Mouse (Mus musculus): ENCODE data around the gene Ankrd63.

Gene Ankrd63

DNA sequence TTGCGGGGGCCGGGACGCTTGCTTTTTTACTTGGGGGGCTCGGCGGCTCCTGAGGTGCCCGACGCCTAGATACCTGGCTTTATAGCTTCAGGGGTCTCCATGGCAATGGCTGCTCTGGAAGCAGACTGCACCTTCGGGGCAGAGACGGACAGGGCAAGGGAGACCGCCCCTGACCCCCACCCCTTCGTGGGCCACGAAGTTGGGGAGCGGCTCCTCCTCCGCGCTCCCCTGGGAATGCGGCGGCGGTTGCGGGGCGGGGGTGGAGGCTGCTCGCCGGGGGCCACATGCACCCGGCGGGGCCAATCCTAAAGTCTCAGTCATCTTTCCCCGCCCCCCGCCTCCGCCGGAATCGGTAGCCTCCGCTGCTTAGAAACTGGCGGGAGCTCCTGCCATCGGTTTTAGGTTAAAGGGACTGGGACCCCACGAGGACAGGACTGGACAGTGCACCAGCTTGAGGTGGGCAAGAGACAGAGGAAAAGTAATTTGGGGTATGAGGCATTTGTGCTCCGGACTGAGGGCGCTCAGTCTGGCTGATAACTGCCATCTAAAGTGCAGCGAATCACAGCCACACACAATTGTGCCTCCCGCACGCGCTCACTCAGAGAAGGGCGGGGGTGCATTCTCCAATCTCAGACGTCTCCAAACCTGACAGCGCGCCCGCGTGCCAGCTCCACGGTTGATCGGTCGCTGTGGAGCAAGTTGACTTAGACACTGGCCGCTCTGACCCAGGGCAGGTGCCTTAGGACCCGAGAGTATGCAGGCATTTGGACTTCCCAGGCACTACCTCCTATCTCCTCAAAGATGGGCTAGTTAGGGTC, at the start of gene Ankrd63:
Gene Ankrd63 (minus strand): TSS at position 51 of the 818 bp plus-strand sequence.
- DNase-seq (ENCODE audit: inconsistent ontology term) = peak; percentile 55

DNA sequence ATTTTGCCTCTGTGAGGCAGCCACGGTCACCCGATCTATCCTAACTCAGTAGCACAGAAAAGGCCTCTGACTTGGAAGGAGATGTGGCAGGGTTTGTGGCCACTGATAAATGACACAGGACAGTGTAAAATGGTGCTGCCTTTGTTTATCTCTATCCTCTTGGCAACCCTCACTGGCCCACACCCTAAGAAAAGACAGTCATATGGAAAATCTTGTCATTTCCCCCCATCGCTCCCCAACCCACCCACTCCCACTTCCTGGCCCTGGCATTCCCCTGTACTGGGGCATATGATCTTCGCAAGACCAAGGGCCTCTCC, 49.0 kb upstream of the Ankrd63 start:
- no peak for DNase-seq (ENCODE audit: inconsistent ontology term)

DNA sequence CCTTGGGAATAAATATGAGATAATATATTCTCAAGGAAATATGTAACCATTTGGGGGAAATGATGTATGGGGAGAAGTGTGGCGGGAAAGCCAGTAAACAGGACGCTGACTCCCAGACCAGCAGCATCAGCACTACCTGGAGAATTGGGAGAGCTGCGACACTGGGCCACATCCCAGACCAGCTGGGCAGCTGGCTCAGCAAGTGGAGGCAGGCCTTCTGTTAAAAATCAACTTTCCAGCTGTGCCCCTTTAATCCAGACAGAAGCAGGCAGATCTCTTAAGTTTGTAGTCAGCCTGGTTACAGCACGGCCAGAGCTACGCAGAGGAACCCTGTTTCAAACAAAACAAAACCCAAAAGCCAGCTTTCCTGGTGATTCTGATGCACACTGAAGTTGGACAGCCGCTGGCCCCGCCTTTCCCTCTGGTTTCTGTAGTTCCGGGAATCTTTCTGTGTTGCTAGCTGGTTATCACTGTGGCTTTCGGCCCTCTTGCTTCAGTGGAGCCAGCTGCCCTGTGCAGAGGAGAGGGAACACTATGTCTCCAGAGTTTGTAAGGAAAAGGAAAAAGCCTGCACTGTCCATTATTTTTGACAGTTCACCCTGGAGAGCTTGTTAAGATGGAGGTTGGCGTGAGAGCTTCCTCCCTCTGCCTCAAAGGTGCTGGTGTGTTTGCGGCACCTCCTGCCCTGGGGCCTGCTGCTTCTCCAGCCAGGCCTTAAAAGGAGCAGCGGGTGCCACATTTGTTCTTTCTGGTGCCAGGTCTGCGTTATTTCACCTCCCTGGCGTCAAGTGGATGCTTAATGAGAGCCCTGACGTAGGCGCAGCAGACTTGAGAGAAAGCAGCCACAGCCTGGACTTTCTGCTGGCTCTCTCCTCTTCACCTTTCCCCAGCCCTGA, 48.4 kb upstream of the Ankrd63 start:
- peak; percentile 58 for DNase-seq (ENCODE audit: inconsistent ontology term)

DNA sequence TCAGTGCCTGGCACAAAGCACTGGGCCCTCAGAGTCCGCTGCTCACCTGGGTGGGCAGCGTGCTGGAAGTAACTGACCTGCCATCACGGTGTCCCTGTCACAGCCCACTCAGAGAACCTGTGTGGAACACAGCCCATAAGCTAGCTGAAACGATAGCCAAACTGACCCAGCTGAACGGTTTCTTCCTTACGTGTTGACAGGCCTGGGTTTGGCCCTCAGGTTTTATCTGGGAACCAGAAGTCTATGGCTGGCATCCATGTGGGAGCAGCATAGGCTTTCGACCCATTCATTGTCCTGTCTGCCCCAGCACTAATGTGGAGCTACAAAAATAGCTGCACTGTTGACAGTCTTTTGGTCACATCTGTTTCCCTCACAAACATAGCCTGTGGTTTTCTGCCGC, 46.7 kb upstream of the Ankrd63 start:
- no peak for DNase-seq (ENCODE audit: inconsistent ontology term)

DNA sequence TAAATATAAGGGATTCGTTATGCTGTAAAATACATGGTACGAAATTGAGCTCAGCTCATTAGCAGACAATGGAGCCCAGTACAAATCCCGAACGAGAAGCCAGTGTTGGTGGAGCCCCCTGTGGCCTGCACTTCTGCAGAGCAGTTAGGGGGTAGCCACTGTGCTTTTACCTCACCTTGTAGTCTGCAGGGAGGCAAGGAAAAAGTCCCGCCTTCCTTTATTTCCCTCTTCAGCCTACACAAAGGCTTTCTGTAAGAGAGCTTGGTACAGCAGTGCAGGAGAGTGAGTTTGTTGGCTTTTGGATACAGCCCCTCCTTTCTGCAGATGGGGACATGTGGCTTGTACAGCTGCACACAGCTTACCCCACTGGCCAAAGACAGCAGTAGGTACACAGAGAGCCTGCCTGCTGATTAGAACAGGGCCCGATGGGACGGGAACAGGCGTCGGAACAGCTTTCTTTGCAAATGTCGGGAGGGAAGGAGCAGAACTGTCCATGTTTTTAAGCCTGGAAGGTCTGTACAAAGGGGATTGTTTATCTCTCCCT, 45.6 kb upstream of the Ankrd63 start:
- no peak for DNase-seq (ENCODE audit: inconsistent ontology term)

DNA sequence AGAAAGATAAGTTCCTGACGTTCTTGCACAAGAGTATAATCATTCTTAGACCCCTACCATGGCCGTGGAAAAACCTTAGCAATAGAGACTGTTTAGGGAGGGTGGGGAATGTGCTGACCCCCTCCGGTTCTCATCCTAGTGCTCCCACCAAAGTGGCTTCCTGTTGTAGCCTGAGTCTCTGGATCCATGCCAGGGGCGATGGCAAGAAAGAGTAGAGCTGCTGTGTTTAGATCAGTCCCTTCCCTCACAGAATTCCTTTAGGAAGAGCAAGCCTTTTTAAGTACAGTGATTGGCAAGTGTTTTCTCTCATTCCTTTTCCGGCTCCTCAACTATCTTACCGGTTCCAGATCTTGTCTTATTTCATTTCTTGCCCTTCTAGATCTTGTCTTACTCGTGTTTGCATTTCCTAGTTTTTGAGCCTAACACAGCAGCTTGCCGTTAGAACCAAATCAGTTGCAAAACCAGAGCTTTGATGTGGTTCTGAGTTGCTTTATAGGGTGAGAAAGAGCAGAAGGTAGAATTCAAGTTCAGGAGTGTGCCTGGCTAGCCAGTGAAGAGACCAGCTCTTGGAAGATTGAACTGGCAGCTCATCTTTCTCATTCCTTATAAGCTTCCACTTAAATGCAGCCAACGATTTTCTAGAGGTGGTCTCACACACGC, 43.7 kb upstream of the Ankrd63 start:
- peak; percentile 44 for DNase-seq (ENCODE audit: inconsistent ontology term)

DNA sequence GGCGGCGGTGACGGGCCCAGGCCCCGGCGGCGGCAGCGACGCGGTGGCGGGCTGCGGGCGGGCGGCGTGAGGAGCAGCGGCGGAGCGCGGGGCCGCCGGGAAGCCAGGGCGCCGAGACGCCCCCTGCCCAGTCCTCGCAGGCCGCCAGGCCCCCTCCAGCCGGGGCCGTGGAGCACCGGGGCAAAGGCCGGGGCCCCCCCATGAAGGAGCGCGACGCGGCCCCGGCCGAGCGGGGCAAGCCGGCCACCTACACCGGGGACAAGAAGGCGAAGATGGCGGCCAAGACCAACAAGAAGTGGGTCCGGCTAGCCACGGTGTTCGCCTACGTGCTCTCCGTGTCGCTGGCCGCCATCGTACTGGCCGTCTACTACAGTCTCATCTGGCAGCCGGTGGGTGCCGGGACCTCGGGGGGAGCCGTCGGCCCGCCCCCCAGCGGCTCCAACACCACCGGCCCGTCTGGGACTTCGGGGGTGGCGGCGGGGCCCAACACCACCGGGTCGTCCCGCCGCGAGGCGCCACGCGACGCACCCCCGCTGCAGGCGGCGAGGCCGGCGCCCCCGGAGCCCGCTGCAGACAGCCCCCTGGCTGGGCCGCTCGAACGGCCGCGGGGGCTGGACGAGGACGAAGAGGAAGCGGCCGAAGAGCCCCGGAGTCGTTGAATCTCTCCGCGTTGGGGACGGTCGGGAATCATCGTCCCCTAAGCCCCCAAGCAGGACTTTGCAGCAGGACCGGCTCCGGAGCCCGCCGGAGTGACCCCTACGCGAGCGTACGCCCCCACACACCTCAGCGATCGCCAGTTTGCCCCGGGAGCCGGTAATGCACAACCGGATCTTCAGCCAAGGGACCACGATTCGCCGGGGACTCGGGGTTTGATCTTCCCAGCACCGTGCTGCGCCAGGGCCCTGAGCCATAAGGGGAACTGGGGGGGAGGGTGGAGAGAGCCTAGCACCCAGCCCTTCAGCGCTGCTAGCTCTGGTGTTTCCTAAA, 42.4 kb upstream of the Ankrd63 start:
- peak; percentile 41 for DNase-seq (ENCODE audit: inconsistent ontology term)

DNA sequence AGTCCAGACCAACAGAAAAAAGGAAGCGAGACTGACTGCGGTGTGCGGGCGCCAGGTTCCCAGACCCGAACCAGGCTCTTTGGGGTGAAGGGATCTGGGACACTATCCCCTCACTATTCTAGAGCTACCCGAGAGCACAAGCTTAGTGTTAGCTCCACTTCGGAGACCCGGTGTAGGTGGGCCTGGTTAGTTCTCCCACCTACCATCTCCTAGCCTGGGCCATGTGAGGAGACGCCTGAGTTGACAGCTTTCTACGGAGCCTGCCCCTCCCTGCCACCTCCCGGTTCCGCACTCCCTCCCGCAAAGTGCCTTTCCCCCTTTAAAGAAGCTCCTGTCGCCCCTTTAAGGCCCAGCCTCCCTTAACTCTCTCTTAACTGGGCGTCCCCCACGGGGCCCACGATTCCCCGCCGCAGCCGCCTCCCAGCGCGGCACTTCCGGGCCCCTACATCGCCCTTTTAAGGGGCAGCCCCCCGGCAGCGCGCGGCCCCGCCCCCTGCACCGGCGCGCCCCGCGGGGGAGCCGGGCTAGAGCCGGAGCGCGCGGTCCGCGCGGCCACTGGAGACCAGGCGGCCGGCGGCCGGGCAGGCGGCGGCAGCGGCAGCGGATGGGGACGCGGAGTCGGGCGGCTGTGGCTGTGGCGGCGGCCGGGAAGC, 41.6 kb upstream of the Ankrd63 start, which contains the start of gene Inafm2:
Gene Inafm2 (plus strand): TSS at position 527 of the 653 bp plus-strand sequence.
- DNase-seq (ENCODE audit: inconsistent ontology term) = peak; percentile 97

DNA sequence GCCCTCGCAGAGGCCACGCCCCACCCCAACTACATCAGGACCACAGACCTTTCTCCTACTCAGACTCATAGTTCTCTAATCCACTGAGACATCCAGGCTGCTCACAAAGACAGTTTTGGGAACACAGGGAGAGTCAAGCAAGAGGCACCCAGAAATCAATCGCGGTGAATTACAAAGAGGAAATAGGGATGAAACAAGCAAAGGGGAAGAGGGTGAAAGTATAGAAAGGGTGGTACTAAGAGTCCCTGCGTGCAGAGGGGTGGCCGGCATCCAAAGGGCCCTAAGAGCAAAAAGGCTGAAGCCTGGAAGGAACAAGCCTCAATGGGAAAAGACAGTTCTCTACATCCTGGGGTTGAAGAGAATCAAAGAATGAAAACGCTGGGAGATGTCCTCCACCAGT, 40.9 kb upstream of the Ankrd63 start:
- no peak for DNase-seq (ENCODE audit: inconsistent ontology term)

DNA sequence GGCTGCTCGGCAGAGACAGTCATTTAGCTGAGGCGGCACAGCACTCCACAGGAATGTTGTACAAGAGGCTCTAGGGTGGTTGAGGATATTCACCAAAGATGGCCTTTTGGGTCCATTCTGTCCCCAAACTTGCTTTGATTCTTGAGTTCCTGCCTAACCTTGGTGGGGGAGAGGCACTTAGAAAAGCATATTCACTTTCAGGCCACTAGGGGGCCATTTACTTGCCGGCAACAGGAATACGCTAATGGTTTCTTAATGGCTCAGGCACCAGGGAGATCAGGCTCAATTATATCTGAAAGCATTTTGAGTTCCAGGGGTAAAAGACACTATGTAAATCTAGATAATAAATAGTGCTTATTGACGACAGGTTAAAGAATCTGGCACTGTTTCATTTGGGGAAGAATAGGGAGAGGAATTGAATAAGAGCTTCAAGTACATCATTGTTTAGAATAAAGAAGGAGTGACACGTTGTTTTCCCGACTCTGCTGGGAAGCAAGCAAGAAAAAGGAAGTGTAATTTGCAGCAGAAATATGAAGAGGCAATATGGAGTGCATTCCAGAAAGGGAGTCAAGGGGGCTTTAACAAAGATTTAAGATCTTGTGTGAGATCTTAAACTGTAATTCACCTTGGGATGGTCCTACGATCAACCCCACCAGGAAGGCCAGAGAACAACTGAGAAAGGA, 39.6 kb upstream of the Ankrd63 start:
- peak; percentile 42 for DNase-seq (ENCODE audit: inconsistent ontology term)

DNA sequence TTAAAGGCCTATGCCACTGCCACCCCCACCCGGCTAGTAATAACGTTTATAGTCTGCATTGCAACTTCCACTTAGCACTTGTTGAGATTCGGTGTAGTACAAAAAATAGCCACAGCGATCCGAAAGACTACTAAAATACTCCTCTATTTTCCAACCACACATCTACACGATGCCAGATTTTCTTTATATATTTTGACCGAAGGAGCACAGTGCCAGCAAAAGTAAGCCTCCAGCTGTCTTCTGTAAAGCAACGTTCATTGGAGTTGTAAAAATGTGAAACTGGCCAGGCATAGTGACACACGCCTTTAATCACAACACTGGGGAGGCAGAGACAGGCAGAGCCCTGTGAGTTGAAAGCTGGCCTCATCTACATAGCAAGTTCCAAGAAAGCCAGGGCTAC, 37.4 kb upstream of the Ankrd63 start:
- DNase-seq (ENCODE audit: inconsistent ontology term) = no peak

DNA sequence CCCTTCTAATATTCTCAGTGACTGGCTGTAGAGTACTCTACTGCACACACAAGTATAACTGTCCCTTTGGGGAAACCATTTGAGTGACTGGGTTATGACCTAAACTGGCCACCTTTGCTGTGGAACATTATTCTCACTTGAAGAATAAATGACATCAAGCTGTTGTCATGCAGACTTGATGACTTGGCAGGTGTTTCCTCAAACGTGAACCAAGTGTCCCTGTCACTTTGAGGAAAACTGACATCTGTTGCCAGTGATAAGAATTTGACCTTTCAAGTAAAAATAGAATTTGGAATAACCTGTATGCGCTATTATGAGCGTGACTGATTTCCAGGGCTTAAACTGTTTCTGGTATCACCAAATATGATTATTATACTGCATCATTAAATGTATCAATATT, 36.6 kb upstream of the Ankrd63 start:
- DNase-seq (ENCODE audit: inconsistent ontology term) = no peak

DNA sequence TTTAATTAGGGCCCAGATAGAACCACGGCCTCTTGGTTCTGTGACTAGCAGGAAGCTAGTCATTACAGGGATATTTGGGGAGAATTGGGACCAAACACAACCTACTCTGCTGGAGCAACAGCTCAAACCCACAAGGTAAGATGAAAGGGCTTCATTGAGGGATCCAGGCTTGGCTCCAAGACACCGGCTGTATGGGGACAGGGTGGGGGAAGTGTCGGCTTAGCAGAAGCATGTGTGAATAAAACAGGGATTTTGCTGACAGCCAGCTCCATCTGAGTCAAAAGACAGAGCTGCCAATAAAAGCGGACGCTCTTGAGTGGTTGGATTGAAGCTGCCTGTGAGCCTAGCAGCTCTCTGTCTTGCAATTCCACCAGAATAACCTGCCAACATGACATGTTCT, 29.6 kb upstream of the Ankrd63 start:
- no peak for DNase-seq (ENCODE audit: inconsistent ontology term)

DNA sequence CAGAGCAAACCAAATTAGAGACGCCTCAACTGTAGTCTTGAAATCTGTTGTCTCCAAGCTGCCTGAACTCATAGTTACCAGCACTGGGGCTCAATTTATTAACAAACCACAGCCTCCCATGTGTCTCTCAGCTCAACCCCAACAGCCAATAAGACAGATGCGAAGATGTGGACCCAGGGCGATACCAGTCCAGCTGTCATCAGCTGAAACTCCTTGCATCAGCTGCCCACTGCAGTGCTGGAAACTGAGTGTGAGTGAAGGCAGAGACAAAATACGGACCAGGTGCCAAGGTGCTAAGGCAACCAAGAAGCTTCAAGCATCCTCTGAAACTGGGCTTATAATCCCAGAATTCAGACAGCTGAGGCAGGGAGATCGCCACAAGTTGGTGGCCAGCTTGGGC, 28.2 kb upstream of the Ankrd63 start:
- DNase-seq (ENCODE audit: inconsistent ontology term) = no peak

DNA sequence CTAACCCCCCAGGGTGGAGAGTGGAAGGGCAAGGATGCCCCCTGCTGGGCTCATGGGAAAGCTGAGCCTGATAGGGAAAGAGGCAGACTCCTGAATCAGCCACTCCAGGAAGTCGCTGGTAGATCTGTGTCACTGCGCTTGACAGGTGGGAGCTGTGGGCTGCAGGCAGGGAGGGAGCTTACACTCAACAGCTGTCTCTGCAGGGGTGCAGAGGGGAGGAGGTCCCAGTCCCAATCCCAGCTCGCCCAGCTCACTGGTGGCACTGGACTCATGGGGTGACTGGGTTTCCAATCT, 26.8 kb upstream of the Ankrd63 start:
- DNase-seq (ENCODE audit: inconsistent ontology term) = peak; percentile 50

DNA sequence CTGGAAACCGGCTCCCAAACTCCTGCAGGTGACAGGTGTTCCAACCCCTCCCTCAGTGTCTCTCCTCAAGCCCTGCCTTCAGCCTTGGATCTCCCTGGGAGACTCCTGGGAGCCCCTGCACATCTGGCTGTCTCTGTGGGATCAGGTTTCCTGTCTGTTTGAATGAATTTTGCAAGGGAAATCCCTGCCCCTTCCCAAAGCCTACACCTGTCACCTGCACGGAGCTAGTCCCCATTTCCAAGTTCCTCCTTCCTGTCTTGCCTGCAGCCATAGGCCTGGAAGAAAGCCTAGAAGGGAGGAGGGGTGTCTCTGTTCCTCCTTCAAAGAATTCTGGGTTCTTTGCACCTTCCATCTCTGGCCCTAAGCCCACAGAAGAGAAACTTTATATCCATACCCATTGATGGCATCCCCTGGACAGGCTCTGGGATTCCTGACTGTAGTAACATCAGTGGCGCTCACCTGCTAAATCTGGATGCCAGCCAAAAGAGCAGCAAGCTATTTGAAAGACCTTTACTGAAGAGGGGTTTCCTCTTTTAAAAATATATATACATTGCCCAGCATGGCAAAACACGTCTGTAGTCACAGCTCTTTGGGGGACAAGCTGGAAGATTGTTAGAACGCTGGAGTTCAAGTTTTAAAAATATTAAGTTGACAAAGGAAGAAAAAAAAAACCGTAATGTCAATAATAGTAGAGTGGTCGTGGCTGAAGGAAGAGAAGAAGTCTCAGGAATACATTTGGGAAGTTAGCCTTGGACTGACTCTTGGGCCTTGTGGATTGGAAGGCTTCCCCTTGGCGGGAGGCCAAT, 26.3 kb upstream of the Ankrd63 start:
- DNase-seq (ENCODE audit: inconsistent ontology term) = no peak

DNA sequence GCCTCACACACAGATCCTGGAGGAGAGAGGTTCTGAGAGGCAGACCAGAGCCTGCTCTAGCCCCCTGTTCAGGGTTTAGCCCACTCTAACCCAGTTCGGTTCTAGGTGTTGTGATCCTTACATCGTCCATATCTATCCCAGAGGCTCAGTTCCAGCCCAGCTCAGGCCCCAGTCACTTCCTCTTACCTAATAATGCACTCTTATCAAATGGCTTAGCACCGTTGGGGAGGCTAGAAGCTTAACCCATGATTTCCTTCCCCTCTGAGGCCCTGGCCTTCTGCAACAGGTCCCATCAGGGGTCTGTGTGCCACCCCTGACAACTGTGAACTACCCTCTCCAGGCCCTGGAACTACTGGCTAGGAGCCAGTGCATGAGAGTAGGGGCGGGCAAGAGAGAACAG, 25.4 kb upstream of the Ankrd63 start:
- no peak for DNase-seq (ENCODE audit: inconsistent ontology term)

DNA sequence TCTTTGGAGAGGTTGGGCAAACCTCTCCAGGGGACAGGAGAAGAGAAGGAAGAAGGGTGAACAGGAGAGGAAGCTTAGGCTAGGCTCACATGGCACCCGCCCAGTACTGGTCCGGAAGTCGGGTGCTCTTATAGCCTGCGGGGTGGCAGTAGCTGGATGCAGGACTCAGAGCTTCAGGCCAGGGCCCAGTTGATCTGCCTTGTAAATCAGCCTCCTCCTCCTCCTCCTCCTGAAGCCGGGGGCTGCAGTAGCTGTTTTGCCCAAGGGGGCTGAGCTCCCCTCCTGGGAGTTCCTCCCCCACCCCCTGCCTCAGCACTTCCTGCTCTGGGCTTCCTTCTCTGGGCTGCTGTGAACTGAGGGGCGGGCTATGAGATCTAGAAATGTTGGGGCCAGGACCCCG, 24.6 kb upstream of the Ankrd63 start, which contains the start of gene Plcb2:
Gene Plcb2 (minus strand): TSS at position 102 of the 400 bp plus-strand sequence.
- no peak for DNase-seq (ENCODE audit: inconsistent ontology term)

DNA sequence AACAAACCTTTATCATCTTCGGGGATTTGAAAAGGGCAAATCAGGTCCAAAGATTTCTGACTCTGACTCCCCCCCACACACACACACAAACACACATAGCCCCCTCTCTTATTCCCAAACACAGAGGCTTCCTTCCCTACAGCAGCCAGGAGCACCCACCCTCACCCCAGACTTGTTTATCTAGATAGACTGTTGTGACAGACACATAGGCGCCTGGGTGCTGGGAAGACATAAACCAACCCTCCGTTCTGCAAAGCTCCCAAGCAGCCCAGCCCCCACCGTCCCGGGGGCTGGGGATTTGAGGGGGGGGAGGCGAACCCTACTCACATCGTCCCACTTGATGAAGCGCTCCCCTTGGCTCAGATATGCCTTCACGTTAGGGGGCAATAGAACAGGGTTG, 24.1 kb upstream of the Ankrd63 start:
- no peak for DNase-seq (ENCODE audit: inconsistent ontology term)
